Mouse (Mus musculus): ENCODE measurements at regions not wholly inside any gene's neighbourhood (a gene's known extent, or its start where the extent isn't known, plus 50 kb on each side); places are given as distances from the start of the nearest gene placed in this dataset.

DNA sequence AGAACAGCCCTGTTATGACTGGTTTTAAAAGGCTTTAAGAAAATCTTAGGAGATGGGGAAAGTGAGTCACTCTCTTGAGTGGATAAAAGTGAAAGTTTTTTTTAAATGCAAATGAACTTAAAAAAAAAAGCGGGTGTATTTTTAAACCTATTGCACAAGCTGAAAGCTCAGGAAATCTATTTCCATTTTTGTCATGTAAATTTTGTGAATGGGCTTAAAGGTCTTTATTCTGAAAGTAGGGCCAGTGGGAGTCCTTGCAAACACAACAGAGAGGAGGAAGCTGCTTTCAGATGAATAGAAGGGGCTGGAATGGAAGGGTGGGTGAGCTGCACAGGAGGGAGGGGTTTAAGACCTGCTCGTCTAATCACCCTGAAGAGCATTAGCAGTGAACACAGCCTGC is 62.9 kb downstream of the Fam84a start:
- H3K9me3 ChIP-seq (replicated peaks; ENCODE audit: control insufficient read depth, low read length) = no peaks in the 10 kb centered on the region
- no peaks in the 10 kb centered on the region for H3K4me1 ChIP-seq (ENCODE audit: control insufficient read depth, insufficient read depth, low read length)
- no peak for ATAC-seq (replicated peaks; ENCODE audit: extremely low read depth, insufficient read depth, low FRiP score)
- no peak overlapping the region for H3K27ac ChIP-seq (ENCODE audit: low read length)
- no peaks in the 10 kb centered on the region for H3K27me3 ChIP-seq (ENCODE audit: control insufficient read depth, insufficient read depth, low read length)
- H3K36me3 ChIP-seq (ENCODE audit: control insufficient read depth, insufficient read depth) = no peaks in the 10 kb centered on the region
- H3K9ac ChIP-seq (ENCODE audit: low read length) = no peak overlapping the region
- 44% methylated on average over 2 of the region's 2 CpGs for WGBS
- H3K4me2 ChIP-seq (ENCODE audit: low read depth, low read length) = no peak overlapping the region
- H3K4me3 ChIP-seq (ENCODE audit: low read length) = no peak overlapping the region

DNA sequence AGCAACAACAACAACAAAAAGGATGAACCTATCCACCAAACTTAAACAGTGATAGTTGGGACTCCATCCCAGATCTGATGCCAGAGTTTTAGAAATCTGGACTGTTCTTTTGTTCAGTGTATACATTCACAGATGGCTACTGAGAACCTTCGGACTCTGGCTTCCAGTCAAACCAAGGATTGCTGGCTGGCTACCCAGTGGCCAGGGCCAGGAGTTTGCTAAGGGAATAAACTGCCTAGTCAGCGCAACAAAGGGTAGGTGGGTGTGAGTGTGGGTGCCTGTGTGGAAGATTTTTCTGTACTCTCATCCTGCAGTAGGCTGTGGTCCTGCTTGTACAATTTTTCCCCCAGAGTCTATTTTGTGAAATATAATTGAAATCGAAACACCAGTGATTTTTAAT is 69.1 kb downstream of the Fam84a start:
- no peak overlapping the region for H3K4me2 ChIP-seq (ENCODE audit: low read depth, low read length)
- H3K9ac ChIP-seq (ENCODE audit: low read length) = no peak overlapping the region
- H3K27ac ChIP-seq (ENCODE audit: low read length) = no peak overlapping the region
- H3K4me3 ChIP-seq (ENCODE audit: low read length) = no peak overlapping the region
- ATAC-seq (replicated peaks; ENCODE audit: extremely low read depth, insufficient read depth, low FRiP score) = no peak
- 85% methylated on average over 3 of the region's 3 CpGs for WGBS
- no peaks in the 10 kb centered on the region for H3K27me3 ChIP-seq (ENCODE audit: control insufficient read depth, insufficient read depth, low read length)
- H3K36me3 ChIP-seq (ENCODE audit: control insufficient read depth, insufficient read depth) = no peaks in the 10 kb centered on the region
- H3K4me1 ChIP-seq (ENCODE audit: control insufficient read depth, insufficient read depth, low read length) = no peaks in the 10 kb centered on the region
- no peaks in the 10 kb centered on the region for H3K9me3 ChIP-seq (replicated peaks; ENCODE audit: control insufficient read depth, low read length)

GRCm38 (mm10) chr12:14079892-14080291 is 72.0 kb downstream of the Fam84a start:
- no peaks in the 10 kb centered on the region for H3K36me3 ChIP-seq (ENCODE audit: control insufficient read depth, insufficient read depth)
- ATAC-seq (replicated peaks; ENCODE audit: extremely low read depth, insufficient read depth, low FRiP score) = no peak
- no peaks in the 10 kb centered on the region for H3K9me3 ChIP-seq (replicated peaks; ENCODE audit: control insufficient read depth, low read length)
- no peak overlapping the region for H3K9ac ChIP-seq (ENCODE audit: low read length)
- no peak overlapping the region for H3K4me3 ChIP-seq (ENCODE audit: low read length)
- 67% methylated on average over 1 of the region's 1 CpGs for WGBS
- H3K4me2 ChIP-seq (ENCODE audit: low read depth, low read length) = no peak overlapping the region
- H3K27me3 ChIP-seq (ENCODE audit: control insufficient read depth, insufficient read depth, low read length) = no peaks in the 10 kb centered on the region
- H3K4me1 ChIP-seq (ENCODE audit: control insufficient read depth, insufficient read depth, low read length) = no peaks in the 10 kb centered on the region
- H3K27ac ChIP-seq (ENCODE audit: low read length) = no peak overlapping the region

- no peak overlapping the region for H3K4me2 ChIP-seq (ENCODE audit: low read depth, low read length)
- no peak overlapping the region for H3K9ac ChIP-seq (ENCODE audit: low read length)
- WGBS = 53% methylated on average over 4 of the region's 4 CpGs
- no peaks in the 10 kb centered on the region for H3K36me3 ChIP-seq (ENCODE audit: control insufficient read depth, insufficient read depth)
- peak; percentile 14; the same call in 1 of the 2 replicates for ATAC-seq (replicated peaks; ENCODE audit: extremely low read depth, insufficient read depth, low FRiP score)
- H3K4me3 ChIP-seq (ENCODE audit: low read length) = no peak overlapping the region
- H3K27ac ChIP-seq (ENCODE audit: low read length) = no peak overlapping the region
- H3K4me1 ChIP-seq (ENCODE audit: control insufficient read depth, insufficient read depth, low read length) = no peaks in the 10 kb centered on the region
- H3K27me3 ChIP-seq (ENCODE audit: control insufficient read depth, insufficient read depth, low read length) = no peaks in the 10 kb centered on the region
- no peaks in the 10 kb centered on the region for H3K9me3 ChIP-seq (replicated peaks; ENCODE audit: control insufficient read depth, low read length)
Measured at GRCm38 (mm10) chr12:14069049-14069448, 82.8 kb downstream of the Fam84a start.

DNA sequence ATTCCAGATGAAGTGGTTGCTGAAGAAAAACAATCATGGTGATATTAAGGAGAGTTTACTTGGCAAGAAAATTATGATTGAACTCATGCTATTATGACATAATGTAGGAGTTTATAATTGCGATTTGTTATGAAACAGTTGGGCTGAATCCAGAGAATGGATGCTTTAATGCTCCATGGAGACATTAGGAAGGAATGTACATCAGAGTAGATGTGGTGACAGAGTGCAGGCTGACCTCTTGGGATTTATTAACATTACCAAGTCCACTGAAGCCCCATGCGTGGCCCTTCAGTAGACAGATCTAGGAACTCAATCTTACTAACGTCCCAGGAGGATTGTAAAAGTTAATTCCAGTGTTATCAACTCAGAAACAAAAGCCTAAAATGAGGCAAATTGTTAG is 86.5 kb downstream of the Fam84a start:
- WGBS = 48% methylated on average over 3 of the region's 3 CpGs
- Histone ChIP-seq H3K27me3 (ENCODE audit: control insufficient read depth, insufficient read depth, low read length) (no peaks in the 10 kb centered on the region), H3K4me1 (ENCODE audit: control insufficient read depth, insufficient read depth, low read length) (no peaks in the 10 kb centered on the region), H3K4me2 (ENCODE audit: low read depth, low read length) (no peak overlapping the region), H3K4me3 (ENCODE audit: low read length) (no peak overlapping the region), H3K9ac (ENCODE audit: low read length) (no peak overlapping the region), H3K9me3 (replicated peaks; ENCODE audit: control insufficient read depth, low read length) (no peaks in the 10 kb centered on the region), H3K27ac (ENCODE audit: low read length) (no peak overlapping the region), H3K36me3 (ENCODE audit: control insufficient read depth, insufficient read depth) (no peaks in the 10 kb centered on the region)
- no peak for ATAC-seq (replicated peaks; ENCODE audit: extremely low read depth, insufficient read depth, low FRiP score)

GRCm38 (mm10) chr12:14063276-14063675 is 88.6 kb downstream of the Fam84a start:
- WGBS = 78% methylated on average over 4 of the region's 4 CpGs
- Histone ChIP-seq H3K9ac (ENCODE audit: low read length) (no peak overlapping the region), H3K4me1 (ENCODE audit: control insufficient read depth, insufficient read depth, low read length) (no peaks in the 10 kb centered on the region), H3K4me3 (ENCODE audit: low read length) (no peak overlapping the region), H3K27me3 (ENCODE audit: control insufficient read depth, insufficient read depth, low read length) (no peaks in the 10 kb centered on the region), H3K9me3 (replicated peaks; ENCODE audit: control insufficient read depth, low read length) (no peaks in the 10 kb centered on the region), H3K27ac (ENCODE audit: low read length) (no peak overlapping the region), H3K36me3 (ENCODE audit: control insufficient read depth, insufficient read depth) (no peaks in the 10 kb centered on the region), H3K4me2 (ENCODE audit: low read depth, low read length) (no peak overlapping the region)
- no peak for ATAC-seq (replicated peaks; ENCODE audit: extremely low read depth, insufficient read depth, low FRiP score)

DNA sequence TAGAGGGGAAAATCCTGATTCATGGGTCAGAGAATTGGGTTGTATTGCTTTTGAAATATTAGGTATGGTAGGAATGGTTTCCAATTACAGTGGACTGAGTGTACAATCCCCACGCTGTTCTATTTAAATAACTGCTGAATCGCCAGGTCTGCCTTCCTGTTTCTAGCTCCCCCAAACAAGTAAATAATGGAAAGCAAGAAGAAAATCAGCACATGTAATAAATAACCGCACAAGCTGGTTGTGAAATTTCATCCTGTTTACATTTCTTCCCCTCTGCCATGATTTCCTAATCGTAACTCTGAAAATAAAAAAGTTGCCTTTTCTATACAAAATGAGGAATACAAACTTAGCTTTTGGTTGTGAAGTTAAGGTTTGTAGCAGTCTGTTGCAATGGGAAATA is 95.7 kb downstream of the Fam84a start:
- no peak overlapping the region for H3K4me3 ChIP-seq (ENCODE audit: low read length)
- no peak overlapping the region for H3K4me2 ChIP-seq (ENCODE audit: low read depth, low read length)
- no peaks in the 10 kb centered on the region for H3K4me1 ChIP-seq (ENCODE audit: control insufficient read depth, insufficient read depth, low read length)
- H3K36me3 ChIP-seq (ENCODE audit: control insufficient read depth, insufficient read depth) = no peaks in the 10 kb centered on the region
- no peaks in the 10 kb centered on the region for H3K9me3 ChIP-seq (replicated peaks; ENCODE audit: control insufficient read depth, low read length)
- no peak for ATAC-seq (replicated peaks; ENCODE audit: extremely low read depth, insufficient read depth, low FRiP score)
- H3K27ac ChIP-seq (ENCODE audit: low read length) = no peak overlapping the region
- WGBS = 71% methylated on average over 4 of the region's 4 CpGs
- no peaks in the 10 kb centered on the region for H3K27me3 ChIP-seq (ENCODE audit: control insufficient read depth, insufficient read depth, low read length)
- no peak overlapping the region for H3K9ac ChIP-seq (ENCODE audit: low read length)

DNA sequence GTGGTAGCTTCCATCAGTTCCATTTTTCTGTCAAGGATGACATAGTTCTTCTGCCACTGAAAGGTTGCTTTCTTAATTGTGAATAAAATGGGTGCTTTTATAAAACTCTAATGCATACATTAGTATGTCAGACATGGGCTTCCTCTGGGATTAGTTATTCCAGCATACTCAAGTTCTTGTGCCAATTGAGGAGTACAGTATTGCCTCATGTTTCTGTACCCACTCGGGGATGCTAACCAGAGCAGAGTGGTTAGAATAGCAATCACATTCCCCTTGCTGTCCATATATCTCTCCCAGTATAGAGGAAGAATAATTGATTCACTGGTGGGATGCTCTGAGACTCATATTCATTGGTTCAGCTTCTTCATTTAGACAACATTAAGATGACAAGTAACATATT is 119.5 kb downstream of the Fam84a start:
- no peak for ATAC-seq (replicated peaks; ENCODE audit: extremely low read depth, insufficient read depth, low FRiP score)
- no peak overlapping the region for H3K27ac ChIP-seq (ENCODE audit: low read length)
- no peaks in the 10 kb centered on the region for H3K36me3 ChIP-seq (ENCODE audit: control insufficient read depth, insufficient read depth)

DNA sequence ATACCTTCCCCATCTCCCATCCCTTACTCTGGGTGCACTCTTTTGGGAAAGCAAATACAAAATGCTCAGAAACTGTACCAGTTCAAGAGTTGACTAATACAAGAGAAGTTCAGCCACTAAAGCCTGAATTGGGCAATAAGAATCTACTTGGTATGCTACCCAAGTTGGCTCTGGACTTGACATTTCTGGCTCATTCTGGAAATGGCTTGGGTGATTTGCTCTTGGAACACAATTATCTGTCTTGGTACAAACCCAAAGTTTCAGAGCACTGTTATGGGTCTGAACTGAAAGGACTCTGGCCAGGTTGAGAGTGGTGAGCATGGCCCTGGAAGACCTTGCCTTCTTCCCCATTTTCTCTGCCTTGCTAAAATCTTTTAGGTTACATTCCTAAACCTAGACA is 136.6 kb downstream of the Fam84a start:
- ATAC-seq (replicated peaks; ENCODE audit: extremely low read depth, insufficient read depth, low FRiP score) = no peak
- no peaks in the 10 kb centered on the region for H3K9me3 ChIP-seq (replicated peaks; ENCODE audit: control insufficient read depth, low read length)

More for the DNA sequence above, 119.5 kb downstream of the Fam84a start:
- H3K4me2 ChIP-seq (ENCODE audit: low read depth, low read length) = no peak overlapping the region
- no peak overlapping the region for H3K4me3 ChIP-seq (ENCODE audit: low read length)
- no peaks in the 10 kb centered on the region for H3K4me1 ChIP-seq (ENCODE audit: control insufficient read depth, insufficient read depth, low read length)
- H3K9ac ChIP-seq (ENCODE audit: low read length) = no peak overlapping the region
- H3K27me3 ChIP-seq (ENCODE audit: control insufficient read depth, insufficient read depth, low read length) = no peaks in the 10 kb centered on the region
- WGBS = 71% methylated on average over 1 of the region's 1 CpGs
- H3K9me3 ChIP-seq (replicated peaks; ENCODE audit: control insufficient read depth, low read length) = no peaks in the 10 kb centered on the region

GRCm38 (mm10) chr12:14005991-14006390 is 145.9 kb downstream of the Fam84a start:
- Histone ChIP-seq H3K27ac (ENCODE audit: low read length) (no peak overlapping the region), H3K27me3 (ENCODE audit: control insufficient read depth, insufficient read depth, low read length) (no peaks in the 10 kb centered on the region), H3K9ac (ENCODE audit: low read length) (no peak overlapping the region), H3K36me3 (ENCODE audit: control insufficient read depth, insufficient read depth) (no peaks in the 10 kb centered on the region), H3K9me3 (replicated peaks; ENCODE audit: control insufficient read depth, low read length) (no peaks in the 10 kb centered on the region), H3K4me1 (ENCODE audit: control insufficient read depth, insufficient read depth, low read length) (no peaks in the 10 kb centered on the region), H3K4me3 (ENCODE audit: low read length) (no peak overlapping the region), H3K4me2 (ENCODE audit: low read depth, low read length) (no peak overlapping the region)
- WGBS = 57% methylated on average over 1 of the region's 1 CpGs
- ATAC-seq (replicated peaks; ENCODE audit: extremely low read depth, insufficient read depth, low FRiP score) = no peak

More for the DNA sequence above, 136.6 kb downstream of the Fam84a start:
- H3K4me3 ChIP-seq (ENCODE audit: low read length) = no peak overlapping the region
- no peak overlapping the region for H3K9ac ChIP-seq (ENCODE audit: low read length)
- H3K36me3 ChIP-seq (ENCODE audit: control insufficient read depth, insufficient read depth) = no peaks in the 10 kb centered on the region
- H3K27me3 ChIP-seq (ENCODE audit: control insufficient read depth, insufficient read depth, low read length) = no peaks in the 10 kb centered on the region
- H3K4me2 ChIP-seq (ENCODE audit: low read depth, low read length) = no peak overlapping the region
- H3K4me1 ChIP-seq (ENCODE audit: control insufficient read depth, insufficient read depth, low read length) = no peaks in the 10 kb centered on the region
- H3K27ac ChIP-seq (ENCODE audit: low read length) = no peak overlapping the region
